Mouse (Mus musculus) central nervous system, embryonic 18 days (tissue): ENCODE measurements around the gene Stxbp3. TPM values are rescaled to one million over a fixed set of nuclear protein-coding genes. Genes with fewer than 3 reads are reported as not detected.

ENCODE experiments used
- polyA plus RNA-seq: library from polyadenylated mRNA; depleted of rRNA; stranded (reverse); fragments of >200 nt; gene quantifications from 2 replicates; pipeline ENCODE4 v1.2.3, GENCODE M21; 2012; rRNA removed

Stxbp3 gene
- polyA plus RNA-seq: 10.0 and 12.6 TPM in 2 replicates

GRCm38 (mm10) chr3:108840000-108840715, at the start of gene Stxbp3:
Stxbp3 (minus strand) TSS chr3:108840526.

DNA sequence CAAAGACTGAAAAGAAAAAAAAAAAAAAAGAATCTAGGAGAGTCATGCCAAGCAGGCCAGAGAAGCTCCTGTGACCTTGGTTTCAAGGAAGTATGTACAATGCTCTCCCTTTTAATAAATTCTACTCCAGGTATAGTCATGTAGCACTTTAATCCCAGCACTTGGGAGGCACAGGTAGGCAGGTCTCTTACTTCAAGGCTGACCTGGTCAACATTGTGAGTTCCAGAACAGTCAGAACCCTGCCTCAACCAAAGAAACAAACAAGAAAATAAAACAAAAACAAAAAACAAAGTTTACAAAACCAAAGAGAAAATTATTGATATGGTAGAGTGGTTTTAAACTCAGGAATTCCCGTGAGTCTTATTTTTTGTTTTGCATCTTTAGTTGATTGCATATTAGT, 49.6 kb upstream of the Stxbp3 start, which contains the start of gene Fndc7:
Fndc7 (minus strand) TSS at position 101 of the 400 bp plus-strand sequence.

Other genes starting within 250 kb of the Stxbp3 start
- 123 and 124 TPM in 2 replicates for gene Wdr47, start 249.2 kb downstream of the Stxbp3 start, polyA plus RNA-seq
- gene Clcc1, start 186.6 kb downstream of the Stxbp3 start, polyA plus RNA-seq: 39.5 and 42.9 TPM in 2 replicates
- 8.6 and 9.8 TPM in 2 replicates for gene Gpsm2, start 118.2 kb downstream of the Stxbp3 start, polyA plus RNA-seq
- gene Aknad1, start 100.9 kb downstream of the Stxbp3 start, polyA plus RNA-seq: 0.03 and 0.07 TPM in 2 replicates
- 0.03 and 0.08 TPM in 2 replicates for gene Fndc7, start 49.5 kb upstream of the Stxbp3 start, polyA plus RNA-seq
- gene Prpf38b, start 71.2 kb upstream of the Stxbp3 start, polyA plus RNA-seq: 67.6 and 69.8 TPM in 2 replicates
- 1.5 and 2.4 TPM in 2 replicates for gene Henmt1, start 99.3 kb upstream of the Stxbp3 start, polyA plus RNA-seq
- gene Gm9857, start 99.9 kb upstream of the Stxbp3 start, polyA plus RNA-seq: 1.5 and 1.8 TPM in 2 replicates
- 33.5 and 34.5 TPM in 2 replicates for gene Fam102b, start 187.1 kb upstream of the Stxbp3 start, polyA plus RNA-seq
- not detected in 2 replicates for gene Slc25a54, start 239.9 kb upstream of the Stxbp3 start, polyA plus RNA-seq